Mouse (Mus musculus) stomach, embryonic 15.5 days (tissue): ENCODE results near the gene Lsm12. TPM values are rescaled to one million over a fixed set of nuclear protein-coding genes. Genes with fewer than 3 reads are reported as not detected.

Experiments
- ATAC-seq: fragments of 200-750 bp; cut with Nextera tagmentation; 2 replicates; pipeline ENCODE4 v1.8.0; 2017; ENCODE audit warnings: low read depth, moderate number of reproducible peaks, moderate TSS enrichment; ENCODE audit not compliant: insufficient read depth, low FRiP score
- H3K27ac ChIP-seq: fragments of 300-500 bp; sonication (generic); 2 replicates; pipeline ENCODE4 v1.5.1; 2015; ENCODE audit warnings: mild to moderate bottlenecking, inconsistent platforms
- H3K27me3 ChIP-seq: fragments of 300-500 bp; sonication (generic); replicated peaks from 2 replicates; pipeline ENCODE4 v1.6.1; 2015; ENCODE audit warnings: inconsistent platforms
- H3K36me3 ChIP-seq: fragments of 300-500 bp; sonication (generic); 2 replicates; pipeline ENCODE4 v1.6.1; 2015; ENCODE audit warnings: inconsistent platforms
- H3K4me1 ChIP-seq: fragments of 300-500 bp; sonication (generic); 2 replicates; pipeline ENCODE4 v1.6.1; 2015; ENCODE audit warnings: inconsistent platforms
- H3K4me2 ChIP-seq: fragments of 300-500 bp; sonication (generic); 2 replicates; pipeline ENCODE4 v1.6.1; 2015; ENCODE audit warnings: mild to moderate bottlenecking, inconsistent platforms
- H3K4me3 ChIP-seq: fragments of 300-500 bp; sonication (generic); replicated peaks from 2 replicates; pipeline ENCODE4 v1.5.1; 2015; ENCODE audit warnings: inconsistent platforms
- H3K9ac ChIP-seq: fragments of 300-500 bp; sonication (generic); 2 replicates; pipeline ENCODE4 v1.6.1; 2015; ENCODE audit warnings: inconsistent platforms
- H3K9me3 ChIP-seq: fragments of 300-500 bp; sonication (generic); 2 replicates; pipeline ENCODE4 v1.6.1; 2016; ENCODE audit warnings: inconsistent platforms
- WGBS: fragments of 180-500 bp; shearing (Covaris S2); methylation state at CpG from one replicate; pipeline ENCODE4 v1.1.7; 2015; 5-methylcytosine and 5-hydroxymethylcytosine counted together
- microRNA-seq: library from miRNA; unstranded; fragments of <30 nt; microRNA quantifications from one replicate; pipeline ENCODE4, GENCODE M21; 2016
- polyA plus RNA-seq: library from polyadenylated mRNA; unstranded; fragments of >200 nt; fragmentation: Nextera tagmentation; extraction: Ambion mirVana; gene quantifications from 2 replicates; pipeline ENCODE4 v1.2.1, GENCODE M21; 2015

Lsm12 gene
- polyA plus RNA-seq, 1 experiment from 2014 or later = 110 TPM

GRCm38 (mm10) chr11:102140508-102140907, 44.6 kb downstream of the Lsm12 start:
- no peaks in the 10 kb centered on the region for H3K9me3 ChIP-seq
- WGBS = 1% methylated on average over 5 of the region's 5 CpGs
- ATAC-seq = no peak
- peaks cover 12% of the 10 kb centered on the region for H3K27me3 ChIP-seq
- H3K4me1 ChIP-seq = peaks cover 3% of the 10 kb centered on the region
- no peak overlapping the region for H3K4me3 ChIP-seq
- H3K4me2 ChIP-seq = no peak overlapping the region
- no peak overlapping the region for H3K9ac ChIP-seq
- no peak overlapping the region for H3K27ac ChIP-seq
- no peaks in the 10 kb centered on the region for H3K36me3 ChIP-seq

GRCm38 (mm10) chr11:102138447-102138740, 46.7 kb downstream of the Lsm12 start:
- WGBS = under 1% methylated on average over 18 of the region's 18 CpGs
- H3K4me2 ChIP-seq = peak overlapping the region; percentile 66
- ATAC-seq = 0 out of 2 replicates have a peak, but pooled peaks have one; percentile 36
- no peak overlapping the region for H3K9ac ChIP-seq
- peak overlapping the region; percentile 24 for H3K4me3 ChIP-seq
- no peak overlapping the region for H3K27ac ChIP-seq
- H3K4me1 ChIP-seq = 0 out of 2 replicates have a peak, but pooled peaks cover 3% of the 10 kb centered on the region
- no peaks in the 10 kb centered on the region for H3K9me3 ChIP-seq
- no peaks in the 10 kb centered on the region for H3K36me3 ChIP-seq
- no peaks in the 10 kb centered on the region for H3K27me3 ChIP-seq

GRCm38 (mm10) chr11:102137625-102138446, 47.3 kb downstream of the Lsm12 start:
- Histone ChIP-seq H3K9me3 (no peaks in the 10 kb centered on the region), H3K27me3 (no peaks in the 10 kb centered on the region), H3K36me3 (no peaks in the 10 kb centered on the region), H3K4me1 (0 out of 2 replicates have a peak, but pooled peaks cover 3% of the 10 kb centered on the region), H3K4me2 (peak overlapping the region; percentile 66), H3K27ac (no peak overlapping the region), H3K9ac (no peak overlapping the region), H3K4me3 (peak overlapping the region; percentile 24)
- ATAC-seq = no peak
- whole genome bisulfite sequencing = 46% methylated on average over 13 of the region's 13 CpGs

GRCm38 (mm10) chr11:102134516-102134915, 50.6 kb downstream of the Lsm12 start:
- Histone ChIP-seq H3K27me3 (no peaks in the 10 kb centered on the region), H3K9me3 (no peaks in the 10 kb centered on the region), H3K4me1 (0 out of 2 replicates have a peak, but pooled peaks cover 11% of the 10 kb centered on the region), H3K4me3 (no peak overlapping the region), H3K4me2 (no peak overlapping the region), H3K9ac (no peak overlapping the region), H3K27ac (no peak overlapping the region), H3K36me3 (no peaks in the 10 kb centered on the region)
- WGBS = 28% methylated on average over 4 of the region's 4 CpGs
- ATAC-seq = no peak

DNA sequence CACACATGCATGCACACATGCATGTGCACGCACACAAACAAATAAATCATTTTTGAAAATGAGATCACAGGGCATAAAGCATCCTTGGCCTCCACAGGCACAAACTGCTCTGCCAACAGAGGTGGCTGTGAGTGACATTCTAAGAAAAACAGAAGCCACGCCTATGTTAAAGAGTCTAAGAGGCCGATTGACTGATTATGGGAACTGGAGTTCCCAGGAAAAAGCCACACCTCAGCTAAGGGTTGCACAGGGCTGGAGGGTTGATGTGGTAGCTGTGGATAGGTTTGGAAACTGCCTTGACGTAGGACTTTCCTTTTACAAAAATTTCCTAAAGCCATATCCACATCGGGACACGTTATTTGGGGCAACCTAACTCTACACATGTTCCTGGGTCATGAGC, 67.7 kb downstream of the Lsm12 start:
- Histone ChIP-seq H3K9ac (no peak overlapping the region), H3K4me1 (no peaks in the 10 kb centered on the region), H3K9me3 (0 out of 2 replicates have a peak, but pooled peaks cover 3% of the 10 kb centered on the region), H3K36me3 (no peaks in the 10 kb centered on the region), H3K4me2 (no peak overlapping the region), H3K4me3 (no peak overlapping the region), H3K27ac (no peak overlapping the region), H3K27me3 (no peaks in the 10 kb centered on the region)
- WGBS = 66% methylated on average over 6 of the region's 6 CpGs
- ATAC-seq = peak; percentile 47; the same call in 1 of the 2 replicates

DNA sequence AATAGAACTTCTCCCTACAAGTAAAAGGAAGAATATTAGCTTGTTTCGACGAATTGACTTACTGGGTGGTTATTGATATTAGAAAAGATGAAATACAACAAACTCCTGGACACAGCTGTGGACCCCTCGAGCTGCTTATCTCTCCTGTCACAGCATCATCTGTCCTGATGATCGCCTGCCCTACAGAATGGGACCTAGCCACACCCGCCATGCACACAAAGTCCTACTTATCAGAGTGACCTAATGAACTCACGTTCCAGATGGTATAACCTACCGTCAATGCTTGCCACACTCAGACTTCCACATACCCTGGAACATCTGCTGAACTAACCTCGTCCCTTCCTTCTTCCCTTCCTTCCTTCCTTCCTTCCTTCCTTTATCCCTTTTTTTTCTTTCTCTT, 68.9 kb downstream of the Lsm12 start:
- H3K36me3 ChIP-seq = no peaks in the 10 kb centered on the region
- H3K9me3 ChIP-seq = 0 out of 2 replicates have a peak, but pooled peaks cover 3% of the 10 kb centered on the region
- no peaks in the 10 kb centered on the region for H3K4me1 ChIP-seq
- no peak for ATAC-seq
- no peak overlapping the region for H3K9ac ChIP-seq
- WGBS = 35% methylated on average over 8 of the region's 8 CpGs
- no peak overlapping the region for H3K4me3 ChIP-seq
- no peak overlapping the region for H3K27ac ChIP-seq
- H3K4me2 ChIP-seq = no peak overlapping the region
- H3K27me3 ChIP-seq = no peaks in the 10 kb centered on the region

Small RNAs within 50 kb of the gene (microRNA-seq; reads per million reads assigned to microRNA genes)
- 1.2 reads per million for gene Mir8101

Other genes starting within 250 kb of the Lsm12 start
- gene Sost, start 218.3 kb downstream of the Lsm12 start, polyA plus RNA-seq = 0.08 and 0.10 TPM in 2 replicates
- gene Cfap97d1, start 201.0 kb downstream of the Lsm12 start, polyA plus RNA-seq = not detected in 2 replicates
- 22.5 and 25.0 TPM in 2 replicates for gene Dusp3, start 198.3 kb downstream of the Lsm12 start, polyA plus RNA-seq
- gene Mpp3, start 156.8 kb downstream of the Lsm12 start, polyA plus RNA-seq = 7.2 and 9.0 TPM in 2 replicates
- gene Cd300lg, start 143.8 kb downstream of the Lsm12 start, polyA plus RNA-seq = 2.0 and 2.2 TPM in 2 replicates
- gene Mpp2, start 96.8 kb downstream of the Lsm12 start, polyA plus RNA-seq = 6.8 and 8.8 TPM in 2 replicates
- 4.8 and 7.6 TPM in 2 replicates for gene Ppy, start 84.0 kb downstream of the Lsm12 start, polyA plus RNA-seq
- 65.1 and 89.6 TPM in 2 replicates for gene Pyy, start 77.5 kb downstream of the Lsm12 start, polyA plus RNA-seq
- 6.2 and 6.5 TPM in 2 replicates for gene Nags, start 39.8 kb downstream of the Lsm12 start, polyA plus RNA-seq
- 28.0 and 28.3 TPM in 2 replicates for gene Tmem101, start 28.9 kb downstream of the Lsm12 start, polyA plus RNA-seq
- 29.6 and 32.1 TPM in 2 replicates for gene G6pc3, start 4.3 kb upstream of the Lsm12 start, polyA plus RNA-seq
- 68.7 and 71.3 TPM in 2 replicates for gene Hdac5, start 44.9 kb upstream of the Lsm12 start, polyA plus RNA-seq
- gene BC030867, start 63.6 kb upstream of the Lsm12 start, polyA plus RNA-seq = 11.4 and 11.7 TPM in 2 replicates
- 0.09 TPM in 1 of 2 replicates, not detected in the other for gene Asb16, start 83.4 kb upstream of the Lsm12 start, polyA plus RNA-seq
- gene Tmub2, start 99.6 kb upstream of the Lsm12 start, polyA plus RNA-seq = 47.8 and 51.9 TPM in 2 replicates
- gene Atxn7l3, start 111.3 kb upstream of the Lsm12 start, polyA plus RNA-seq = 14.5 and 14.8 TPM in 2 replicates
- gene Ubtf, start 134.4 kb upstream of the Lsm12 start, polyA plus RNA-seq = 82.7 and 83.0 TPM in 2 replicates
- gene Slc4a1, start 180.9 kb upstream of the Lsm12 start, polyA plus RNA-seq = 31.8 and 68.8 TPM in 2 replicates
- 8.8 and 9.2 TPM in 2 replicates for gene Rundc3a, start 208.1 kb upstream of the Lsm12 start, polyA plus RNA-seq
- gene Slc25a39, start 222.7 kb upstream of the Lsm12 start, polyA plus RNA-seq = 256 and 259 TPM in 2 replicates
- gene Grn, start 245.0 kb upstream of the Lsm12 start, polyA plus RNA-seq = 155 and 161 TPM in 2 replicates